Mouse (Mus musculus): ENCODE measurements at regions not wholly inside any gene's neighbourhood (a gene's known extent, or its start where the extent isn't known, plus 50 kb on each side); places are given as distances from the start of the nearest gene placed in this dataset.

- Histone ChIP-seq H3K9ac (no peak overlapping the region), H3K4me3 (replicated peaks) (no peak overlapping the region), H3K27ac (no peak overlapping the region), H3K27me3 (no peaks in the 10 kb centered on the region), H3K4me1 (peaks cover 7% of the 10 kb centered on the region), H3K36me3 (replicated peaks) (no peaks in the 10 kb centered on the region), H3K4me2 (no peak overlapping the region), H3K9me3 (no peaks in the 10 kb centered on the region)
- ATAC-seq (ENCODE audit: low FRiP score) = peak; percentile 55; the same call in 1 of the 2 replicates
Observed at GRCm38 (mm10) chr1:111699030-111699732, 165.5 kb downstream of the Dsel start.

- peak; percentile 67; the same call in 1 of the 2 replicates for ATAC-seq (ENCODE audit: low FRiP score)
- H3K27ac ChIP-seq = no peak overlapping the region
- 89% methylated on average over 1 of the region's 1 CpGs for WGBS
Observed at GRCm38 (mm10) chr1:111660950-111661349, 203.8 kb downstream of the Dsel start.

GRCm38 (mm10) chr1:111660099-111660670 is 204.5 kb downstream of the Dsel start:
- Histone ChIP-seq H3K4me1 (no peaks in the 10 kb centered on the region), H3K36me3 (replicated peaks) (no peaks in the 10 kb centered on the region), H3K4me3 (replicated peaks) (no peak overlapping the region), H3K4me2 (no peak overlapping the region), H3K27me3 (no peaks in the 10 kb centered on the region), H3K9ac (no peak overlapping the region), H3K9me3 (no peaks in the 10 kb centered on the region), H3K27ac (no peak overlapping the region)
- WGBS = 7% methylated on average over 2 of the region's 2 CpGs
- ATAC-seq (ENCODE audit: low FRiP score) = peak; percentile 72

More at GRCm38 (mm10) chr1:111660950-111661349, 203.8 kb downstream of the Dsel start:
- Histone ChIP-seq H3K9ac (no peak overlapping the region), H3K9me3 (no peaks in the 10 kb centered on the region), H3K4me1 (no peaks in the 10 kb centered on the region), H3K4me3 (replicated peaks) (no peak overlapping the region), H3K27me3 (no peaks in the 10 kb centered on the region), H3K36me3 (replicated peaks) (no peaks in the 10 kb centered on the region), H3K4me2 (no peak overlapping the region)

- Histone ChIP-seq H3K27me3 (no peaks in the 10 kb centered on the region), H3K4me2 (no peak overlapping the region), H3K27ac (no peak overlapping the region), H3K36me3 (replicated peaks) (no peaks in the 10 kb centered on the region), H3K9ac (no peak overlapping the region), H3K4me1 (no peaks in the 10 kb centered on the region), H3K4me3 (replicated peaks) (no peak overlapping the region), H3K9me3 (no peaks in the 10 kb centered on the region)
- ATAC-seq (ENCODE audit: low FRiP score) = peak; percentile 91
- WGBS = 54% methylated on average over 3 of the region's 3 CpGs
Observed at GRCm38 (mm10) chr1:111633860-111634460, 230.8 kb downstream of the Dsel start.
